Mouse (Mus musculus): ENCODE measurements around the gene Ablim1. TPM values are rescaled to one million over a fixed set of nuclear protein-coding genes. Genes with fewer than 3 reads are reported as not detected.

Gene Ablim1
- total and polyA plus RNA-seq, 2 experiments from 2014 or later: 44.7 to 71.7 TPM

DNA sequence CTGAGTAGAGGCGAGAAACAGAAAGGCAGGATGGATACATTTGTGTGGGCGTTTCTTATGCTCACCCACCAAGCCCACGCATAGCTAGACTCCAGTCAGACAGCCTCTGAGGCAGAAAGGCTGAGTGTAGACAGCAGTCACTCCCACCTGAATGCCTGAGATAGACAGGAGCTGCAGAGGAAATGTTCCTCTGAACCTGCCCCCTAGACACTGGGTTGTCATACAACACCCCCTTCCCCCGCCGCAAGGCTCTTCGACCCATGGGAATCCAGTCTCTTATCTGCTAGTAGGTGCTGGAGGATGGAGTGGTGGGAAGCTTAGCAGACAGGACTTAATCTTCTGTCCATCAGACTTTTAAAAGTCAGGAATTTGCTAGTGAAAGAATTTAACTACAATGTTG is 167.8 kb downstream of the Ablim1 start:
- ATAC-seq (no peak), DNase-seq (ENCODE audit: low spot score) (no peak)
- no peaks in the 10 kb centered on the region for H3K27me3 ChIP-seq (ENCODE audit: insufficient read depth, low read length)
- no peaks in the 10 kb centered on the region for H3K4me1 ChIP-seq (ENCODE audit: insufficient read depth, low read length)
- no peaks in the 10 kb centered on the region for H3K9me3 ChIP-seq (ENCODE audit: low read length)
- TF ChIP-seq CTCF (IDR thresholded peaks at IDR 0.05; ENCODE audit: low read depth): no peak
- H3K36me3 ChIP-seq (ENCODE audit: insufficient read depth, low read length): no peaks in the 10 kb centered on the region
- no peak overlapping the region for H3K27ac ChIP-seq
- no peak overlapping the region for H3K4me2 ChIP-seq (ENCODE audit: low read depth, low read length)
- H3K4me3 ChIP-seq (ENCODE audit: low read length): no peak overlapping the region
- no peak overlapping the region for H3K9ac ChIP-seq (replicated peaks; ENCODE audit: low read length)
- 82% methylated on average over 6 of the region's 6 CpGs for WGBS

DNA sequence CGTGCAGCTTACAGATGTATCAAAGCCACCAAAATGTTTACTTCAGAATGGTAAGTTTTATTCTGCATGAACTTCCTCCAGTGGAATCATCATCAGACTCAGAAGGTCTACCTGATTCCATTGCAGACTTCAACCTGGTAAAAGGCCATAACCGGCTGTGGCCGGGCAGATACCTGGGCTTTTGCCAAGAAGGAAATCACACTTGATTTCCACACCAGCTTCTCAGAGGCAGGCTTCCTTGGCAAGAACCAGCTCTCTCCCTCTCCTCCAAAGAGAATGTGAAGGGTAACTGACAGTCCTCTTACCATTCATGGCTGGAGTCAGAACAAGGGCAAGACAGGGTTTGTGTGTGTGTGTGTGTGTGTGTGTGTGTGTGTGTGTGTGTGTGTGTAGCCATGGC is 171.1 kb downstream of the Ablim1 start:
- H3K36me3 ChIP-seq (ENCODE audit: insufficient read depth, low read length): no peaks in the 10 kb centered on the region
- H3K4me2 ChIP-seq (ENCODE audit: low read depth, low read length): no peak overlapping the region
- no peak overlapping the region for H3K9ac ChIP-seq (replicated peaks; ENCODE audit: low read length)
- no peak for ATAC-seq
- WGBS: 81% methylated on average over 3 of the region's 3 CpGs
- no peaks in the 10 kb centered on the region for H3K4me1 ChIP-seq (ENCODE audit: insufficient read depth, low read length)
- no peak overlapping the region for H3K27ac ChIP-seq
- H3K4me3 ChIP-seq (ENCODE audit: low read length): no peak overlapping the region
- DNase-seq (ENCODE audit: low spot score): no peak
- H3K27me3 ChIP-seq (ENCODE audit: insufficient read depth, low read length): no peaks in the 10 kb centered on the region
- no peaks in the 10 kb centered on the region for H3K9me3 ChIP-seq (ENCODE audit: low read length)
- no peak for TF ChIP-seq CTCF (IDR thresholded peaks at IDR 0.05; ENCODE audit: low read depth)

DNA sequence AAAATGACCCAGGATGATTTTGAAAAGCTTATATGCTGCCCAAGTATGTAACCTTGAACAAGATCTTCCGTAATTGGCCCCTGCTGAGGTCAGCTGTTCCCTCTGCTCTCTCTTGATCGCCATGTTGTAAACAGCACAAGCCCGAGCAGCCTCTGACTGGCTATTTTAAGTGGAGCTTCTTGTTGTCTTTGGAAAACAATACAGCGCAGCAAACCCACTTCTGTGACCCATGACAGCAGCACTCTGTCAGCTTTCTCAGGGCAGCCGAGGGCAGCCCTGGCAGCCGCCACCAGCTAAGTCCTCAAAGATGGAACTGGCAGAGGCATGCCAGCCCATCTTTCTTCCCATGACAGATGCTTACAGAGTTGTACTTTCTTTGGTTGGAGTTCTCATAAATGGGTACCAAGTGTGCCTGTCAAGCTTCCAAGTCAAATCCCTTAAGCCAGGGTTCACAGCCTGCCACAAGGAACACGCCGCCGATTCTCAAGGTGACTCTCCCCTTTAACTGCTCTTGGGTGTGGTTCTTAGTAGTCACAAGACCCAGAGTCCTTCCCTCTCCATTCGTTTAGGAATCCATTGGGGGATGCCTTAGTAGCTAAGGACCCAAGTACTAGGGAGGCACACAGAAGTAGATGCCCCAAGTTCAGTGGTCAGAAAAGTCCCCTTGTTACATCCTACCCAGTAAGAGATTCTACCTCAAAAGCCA is 172.8 kb downstream of the Ablim1 start:
- Histone ChIP-seq H3K4me1 (ENCODE audit: insufficient read depth, low read length) (no peaks in the 10 kb centered on the region), H3K36me3 (ENCODE audit: insufficient read depth, low read length) (no peaks in the 10 kb centered on the region), H3K4me2 (ENCODE audit: low read depth, low read length) (no peak overlapping the region), H3K9me3 (ENCODE audit: low read length) (no peaks in the 10 kb centered on the region), H3K4me3 (ENCODE audit: low read length) (no peak overlapping the region), H3K27me3 (ENCODE audit: insufficient read depth, low read length) (no peaks in the 10 kb centered on the region), H3K9ac (replicated peaks; ENCODE audit: low read length) (no peak overlapping the region), H3K27ac (no peak overlapping the region)
- ATAC-seq: no peak
- DNase-seq (ENCODE audit: low spot score): no peak
- 64% methylated on average over 10 of the region's 10 CpGs for WGBS
- TF ChIP-seq CTCF (IDR thresholded peaks at IDR 0.05; ENCODE audit: low read depth): no peak

DNA sequence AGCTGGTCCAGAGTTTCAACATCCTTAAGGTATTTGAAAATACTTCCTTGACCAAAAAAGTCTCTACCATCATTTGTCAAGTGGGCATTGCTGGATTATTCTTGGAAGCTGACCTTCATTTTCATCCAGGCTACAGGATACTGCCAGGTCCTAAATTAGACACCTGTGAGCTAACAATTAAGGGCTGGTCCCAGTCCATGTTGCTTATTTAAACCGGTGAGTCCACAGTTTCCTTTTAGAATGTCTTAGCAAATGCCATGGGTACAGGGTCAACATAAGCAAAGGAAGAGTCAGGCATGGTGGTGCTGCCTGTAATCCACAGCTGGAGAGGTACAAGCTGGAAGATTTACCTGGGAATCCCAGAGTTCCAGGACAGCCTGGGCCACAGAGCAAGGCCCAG is 173.8 kb downstream of the Ablim1 start:
- H3K4me1 ChIP-seq (ENCODE audit: insufficient read depth, low read length): no peaks in the 10 kb centered on the region
- 77% methylated on average over 1 of the region's 1 CpGs for WGBS
- no peaks in the 10 kb centered on the region for H3K27me3 ChIP-seq (ENCODE audit: insufficient read depth, low read length)
- no peak for TF ChIP-seq CTCF (IDR thresholded peaks at IDR 0.05; ENCODE audit: low read depth)
- no peak for DNase-seq (ENCODE audit: low spot score)
- H3K9me3 ChIP-seq (ENCODE audit: low read length): no peaks in the 10 kb centered on the region
- no peaks in the 10 kb centered on the region for H3K36me3 ChIP-seq (ENCODE audit: insufficient read depth, low read length)
- no peak for ATAC-seq
- H3K27ac ChIP-seq: no peak overlapping the region
- H3K9ac ChIP-seq (replicated peaks; ENCODE audit: low read length): no peak overlapping the region
- no peak overlapping the region for H3K4me3 ChIP-seq (ENCODE audit: low read length)
- H3K4me2 ChIP-seq (ENCODE audit: low read depth, low read length): no peak overlapping the region

DNA sequence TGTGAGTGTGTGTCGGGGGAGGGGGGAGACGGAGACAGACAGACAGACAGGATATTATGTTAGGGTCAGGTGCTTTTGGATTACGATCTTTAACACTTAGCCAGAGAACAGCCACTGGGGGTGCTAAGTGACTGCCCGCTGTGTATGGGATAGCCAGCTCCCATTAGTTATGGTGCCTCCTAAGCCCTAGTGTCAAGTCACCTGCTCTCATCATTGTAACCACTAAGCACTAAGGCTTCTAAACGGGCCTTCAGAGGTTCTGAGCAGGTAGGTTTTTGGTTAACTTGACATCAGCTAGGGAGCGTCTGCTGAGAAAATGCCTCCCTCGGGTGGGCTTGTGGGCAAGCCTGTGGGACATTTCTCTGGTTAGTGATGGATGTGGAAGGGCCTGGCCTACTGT is 174.6 kb downstream of the Ablim1 start:
- DNase-seq (ENCODE audit: low spot score) (no peak), ATAC-seq (no peak)
- no peak overlapping the region for H3K4me2 ChIP-seq (ENCODE audit: low read depth, low read length)
- no peaks in the 10 kb centered on the region for H3K9me3 ChIP-seq (ENCODE audit: low read length)
- no peak overlapping the region for H3K4me3 ChIP-seq (ENCODE audit: low read length)
- H3K27me3 ChIP-seq (ENCODE audit: insufficient read depth, low read length): no peaks in the 10 kb centered on the region
- H3K9ac ChIP-seq (replicated peaks; ENCODE audit: low read length): no peak overlapping the region
- no peak overlapping the region for H3K27ac ChIP-seq
- H3K4me1 ChIP-seq (ENCODE audit: insufficient read depth, low read length): no peaks in the 10 kb centered on the region
- 80% methylated on average over 7 of the region's 7 CpGs for WGBS
- no peak for TF ChIP-seq CTCF (IDR thresholded peaks at IDR 0.05; ENCODE audit: low read depth)
- no peaks in the 10 kb centered on the region for H3K36me3 ChIP-seq (ENCODE audit: insufficient read depth, low read length)

DNA sequence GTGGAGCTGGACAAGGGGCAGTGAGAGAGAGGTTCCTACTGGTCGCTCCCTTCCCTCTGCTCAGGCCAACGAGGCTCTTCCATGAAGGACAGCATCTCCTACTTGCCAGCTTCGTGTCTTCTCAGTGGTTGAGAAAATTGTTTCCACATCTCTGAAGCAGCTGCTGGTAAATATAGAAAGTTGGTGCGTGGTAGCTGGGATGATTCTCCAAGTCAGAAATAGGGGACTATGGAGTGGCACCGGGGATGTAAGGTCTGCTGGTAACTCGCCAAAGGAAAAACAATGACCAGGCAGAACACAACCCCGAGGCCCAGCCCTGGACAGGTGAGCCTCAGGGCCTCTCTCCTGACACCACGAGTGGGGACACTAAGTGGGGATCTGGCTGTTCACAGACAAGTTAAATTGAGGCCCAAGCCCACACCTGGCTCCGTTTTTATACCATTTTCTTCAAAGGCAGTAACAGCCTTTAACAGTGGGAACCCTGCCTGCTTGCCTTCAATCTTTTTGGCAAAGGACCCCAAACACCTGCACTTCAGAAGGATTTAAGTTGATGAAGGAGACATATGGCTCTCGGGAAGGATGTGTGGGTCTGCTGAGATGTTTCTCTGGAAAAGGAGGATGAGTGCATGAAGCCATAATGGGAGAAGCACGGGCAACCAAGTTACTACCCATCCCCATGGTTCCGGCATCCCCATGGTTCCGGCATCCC is 175.7 kb downstream of the Ablim1 start:
- Histone ChIP-seq H3K27me3 (ENCODE audit: insufficient read depth, low read length) (no peaks in the 10 kb centered on the region), H3K4me3 (ENCODE audit: low read length) (no peak overlapping the region), H3K4me2 (ENCODE audit: low read depth, low read length) (no peak overlapping the region), H3K9me3 (ENCODE audit: low read length) (no peaks in the 10 kb centered on the region), H3K27ac (no peak overlapping the region), H3K9ac (replicated peaks; ENCODE audit: low read length) (no peak overlapping the region), H3K4me1 (ENCODE audit: insufficient read depth, low read length) (peaks cover 5% of the 10 kb centered on the region; the same call in 1 of the 2 replicates), H3K36me3 (ENCODE audit: insufficient read depth, low read length) (no peaks in the 10 kb centered on the region)
- DNase-seq (ENCODE audit: low spot score) (no peak), ATAC-seq (no peak)
- 69% methylated on average over 13 of the region's 13 CpGs for WGBS
- no peak for TF ChIP-seq CTCF (IDR thresholded peaks at IDR 0.05; ENCODE audit: low read depth)

DNA sequence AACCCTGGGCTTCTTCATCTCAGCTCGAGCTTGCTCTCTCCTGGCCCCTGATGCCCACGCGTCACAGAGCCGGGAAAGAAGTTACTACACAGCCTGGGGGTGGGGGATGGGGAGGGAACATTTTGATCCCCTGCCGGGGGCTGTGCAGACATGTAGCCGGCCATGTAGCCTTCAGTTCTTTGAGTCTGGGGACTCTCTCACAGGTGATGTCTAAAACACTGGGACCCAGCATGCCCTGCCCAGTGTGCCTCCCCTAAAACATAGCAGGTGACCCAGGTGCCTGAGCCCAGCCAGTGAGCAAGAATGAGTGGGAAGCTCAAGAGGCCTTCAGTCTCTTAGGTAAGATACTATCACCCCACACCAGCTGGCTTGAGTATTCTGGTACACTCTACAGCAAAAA is 176.2 kb downstream of the Ablim1 start:
- WGBS: 58% methylated on average over 6 of the region's 6 CpGs
- H3K9ac ChIP-seq (replicated peaks; ENCODE audit: low read length): no peak overlapping the region
- H3K9me3 ChIP-seq (ENCODE audit: low read length): no peaks in the 10 kb centered on the region
- no peak overlapping the region for H3K27ac ChIP-seq
- H3K4me3 ChIP-seq (ENCODE audit: low read length): no peak overlapping the region
- ATAC-seq (0 out of 2 replicates have a peak, but pooled peaks have one; percentile 24), DNase-seq (ENCODE audit: low spot score) (no peak)
- no peaks in the 10 kb centered on the region for H3K27me3 ChIP-seq (ENCODE audit: insufficient read depth, low read length)
- H3K36me3 ChIP-seq (ENCODE audit: insufficient read depth, low read length): no peaks in the 10 kb centered on the region
- no peak overlapping the region for H3K4me2 ChIP-seq (ENCODE audit: low read depth, low read length)
- no peak for TF ChIP-seq CTCF (IDR thresholded peaks at IDR 0.05; ENCODE audit: low read depth)
- H3K4me1 ChIP-seq (ENCODE audit: insufficient read depth, low read length): peaks cover 5% of the 10 kb centered on the region; the same call in 1 of the 2 replicates

Data from hindbrain, postnatal 0 days (tissue).